Mouse (Mus musculus): ENCODE results near the gene Gmfg. TPM values are rescaled to one million over a fixed set of nuclear protein-coding genes. Genes with fewer than 3 reads are reported as not detected.

The Gmfg gene
- total RNA-seq, 2 experiments from 2014 or later = 552 to 967 TPM

DNA sequence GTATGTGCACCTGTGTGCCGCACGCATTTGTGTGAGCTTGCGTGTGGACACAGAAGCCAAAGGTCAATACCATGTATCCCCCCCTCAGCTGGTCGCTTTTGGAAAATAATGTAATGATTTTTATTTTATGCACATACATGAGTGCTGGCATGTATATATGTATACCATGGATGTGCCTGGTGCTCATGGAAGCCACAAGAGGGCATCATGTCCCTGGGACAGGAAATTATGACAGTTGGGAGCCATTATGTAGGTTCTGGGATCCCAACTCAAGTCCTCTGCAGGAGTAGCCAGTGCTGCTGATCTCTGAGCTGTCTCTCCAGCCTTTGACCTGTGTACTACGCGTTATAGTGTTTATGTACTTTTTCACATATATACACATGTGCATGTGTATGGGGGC is 38.9 kb downstream of the Gmfg start:
- no peak for ATAC-seq (ENCODE audit: poor library complexity, severe bottlenecking)

DNA sequence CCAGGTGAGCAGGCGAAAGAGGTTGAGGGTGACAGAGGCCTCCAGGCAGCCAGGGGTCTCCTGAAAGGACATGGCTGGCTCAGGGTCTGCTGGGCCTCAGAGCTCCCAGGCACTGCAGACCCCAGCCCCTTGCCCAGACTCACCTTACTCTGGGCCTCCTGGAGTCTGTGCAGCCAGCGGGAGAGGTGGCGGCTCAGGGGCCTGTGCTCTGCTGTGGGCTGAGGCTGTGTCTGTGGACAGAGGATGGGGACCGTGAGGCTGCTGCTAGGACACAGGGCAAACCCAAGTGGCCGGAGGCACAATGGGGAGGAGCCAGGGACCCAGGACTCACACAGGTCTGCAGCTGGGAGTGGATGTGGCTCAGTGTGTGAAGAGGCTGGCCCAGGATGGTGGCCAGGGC is 40.1 kb downstream of the Gmfg start:
- ATAC-seq (ENCODE audit: poor library complexity, severe bottlenecking) = no peak

GRCm38 (mm10) chr7:28478854-28479253 is 41.6 kb downstream of the Gmfg start:
- no peak for ATAC-seq (ENCODE audit: poor library complexity, severe bottlenecking)

GRCm38 (mm10) chr7:28482854-28483253 is 45.6 kb downstream of the Gmfg start:
- ATAC-seq (ENCODE audit: poor library complexity, severe bottlenecking) = no peak

- no peak for ATAC-seq (ENCODE audit: poor library complexity, severe bottlenecking)
Observed at GRCm38 (mm10) chr7:28484192-28484591, 46.9 kb downstream of the Gmfg start.

- no peak for ATAC-seq (ENCODE audit: poor library complexity, severe bottlenecking)
Observed at GRCm38 (mm10) chr7:28488030-28488491, 50.8 kb downstream of the Gmfg start.

- ATAC-seq (ENCODE audit: poor library complexity, severe bottlenecking) = peak; percentile 74
Observed at GRCm38 (mm10) chr7:28490410-28490809, 53.2 kb downstream of the Gmfg start.

DNA sequence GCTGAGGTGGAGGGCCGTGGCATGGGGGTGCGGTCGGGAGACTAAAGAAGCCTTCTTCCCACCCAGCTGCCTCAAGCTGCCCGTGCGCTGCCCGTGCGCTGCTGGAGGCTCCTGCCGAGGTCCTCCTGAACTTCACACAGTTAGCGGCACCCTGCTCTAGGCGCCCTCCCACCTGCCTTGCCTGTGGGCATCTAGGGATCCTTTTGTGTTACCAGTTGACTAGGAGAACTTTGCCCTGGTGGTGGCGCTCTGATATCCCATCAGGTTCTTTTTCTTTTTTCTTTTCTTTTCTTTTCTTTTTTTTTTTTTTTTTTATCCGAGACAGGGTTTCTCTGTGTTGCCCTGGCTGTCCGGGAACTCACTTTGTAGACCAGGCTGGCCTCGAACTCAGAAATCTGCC is 53.7 kb downstream of the Gmfg start:
- ATAC-seq (ENCODE audit: poor library complexity, severe bottlenecking) = no peak

DNA sequence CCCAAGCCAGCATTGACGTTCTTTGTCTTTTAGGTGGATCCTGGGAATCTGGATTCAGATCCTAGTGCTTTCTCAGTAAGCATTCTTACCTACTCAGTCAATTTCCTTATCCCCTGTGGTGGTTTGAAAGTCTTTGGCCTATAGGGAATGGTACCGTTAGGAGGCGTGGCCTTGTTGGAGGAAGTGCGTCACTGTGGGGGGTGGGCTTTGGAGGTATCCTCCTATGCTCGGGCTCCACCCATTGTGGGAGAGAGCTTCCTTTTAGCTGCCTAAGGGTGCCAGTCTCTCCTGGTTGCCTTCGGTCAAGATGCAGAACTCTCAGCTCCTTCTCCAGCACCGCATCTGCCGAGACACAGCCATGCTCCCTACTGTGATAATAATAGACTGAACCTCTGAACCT is 55.1 kb downstream of the Gmfg start:
- ATAC-seq (ENCODE audit: poor library complexity, severe bottlenecking) = no peak

GRCm38 (mm10) chr7:28495426-28495825 is 58.2 kb downstream of the Gmfg start:
- ATAC-seq (ENCODE audit: poor library complexity, severe bottlenecking) = no peak

Other genes with a start within 250 kb of the Gmfg start
- gene Eid2, start 169.6 kb upstream of the Gmfg start, total RNA-seq (2015) = 0.68 and 1.1 TPM in 2 replicates
- gene Eid2, start 169.6 kb upstream of the Gmfg start, total RNA-seq (2017) = 0.40 and 0.57 TPM in 2 replicates
- gene Eid2b, start 159.7 kb upstream of the Gmfg start, total RNA-seq (2015) = 3.6 and 5.8 TPM in 2 replicates
- 2.9 and 3.0 TPM in 2 replicates for gene Eid2b, start 159.7 kb upstream of the Gmfg start, total RNA-seq (2017)
- not detected in 2 replicates for gene Selenov, start 146.3 kb upstream of the Gmfg start, total RNA-seq (2015)
- not detected in 2 replicates for gene Selenov, start 146.3 kb upstream of the Gmfg start, total RNA-seq (2017)
- not detected in 2 replicates for gene Dll3, start 135.2 kb upstream of the Gmfg start, total RNA-seq (2015)
- gene Dll3, start 135.2 kb upstream of the Gmfg start, total RNA-seq (2017) = not detected in 2 replicates
- gene Timm50, start 125.4 kb upstream of the Gmfg start, total RNA-seq (2015) = 19.5 and 26.2 TPM in 2 replicates
- 19.7 and 22.1 TPM in 2 replicates for gene Timm50, start 125.4 kb upstream of the Gmfg start, total RNA-seq (2017)
- 47.1 and 56.8 TPM in 2 replicates for gene Supt5, start 98.7 kb upstream of the Gmfg start, total RNA-seq (2015)
- gene Supt5, start 98.7 kb upstream of the Gmfg start, total RNA-seq (2017) = 61.2 and 67.5 TPM in 2 replicates
- 2,258 and 2,353 TPM in 2 replicates for gene Rps16, start 86.8 kb upstream of the Gmfg start, total RNA-seq (2015)
- gene Rps16, start 86.8 kb upstream of the Gmfg start, total RNA-seq (2017) = 250 and 448 TPM in 2 replicates
- 11.5 and 15.2 TPM in 2 replicates for gene Plekhg2, start 64.8 kb upstream of the Gmfg start, total RNA-seq (2015)
- gene Plekhg2, start 64.8 kb upstream of the Gmfg start, total RNA-seq (2017) = 6.1 and 6.3 TPM in 2 replicates
- 350 and 368 TPM in 2 replicates for gene Zfp36, start 57.2 kb upstream of the Gmfg start, total RNA-seq (2015)
- 118 and 143 TPM in 2 replicates for gene Zfp36, start 57.2 kb upstream of the Gmfg start, total RNA-seq (2017)
- gene Med29, start 44.7 kb upstream of the Gmfg start, total RNA-seq (2015) = 14.7 and 15.4 TPM in 2 replicates
- gene Med29, start 44.7 kb upstream of the Gmfg start, total RNA-seq (2017) = 9.0 and 9.4 TPM in 2 replicates
- 42.1 and 46.8 TPM in 2 replicates for gene Paf1, start 44.5 kb upstream of the Gmfg start, total RNA-seq (2015)
- gene Paf1, start 44.5 kb upstream of the Gmfg start, total RNA-seq (2017) = 129 and 153 TPM in 2 replicates
- 1.0 and 1.7 TPM in 2 replicates for gene Lrfn1, start 14.5 kb downstream of the Gmfg start, total RNA-seq (2015)
- gene Lrfn1, start 14.5 kb downstream of the Gmfg start, total RNA-seq (2017) = 0.66 and 0.98 TPM in 2 replicates
- gene Ifnl2, start 73.0 kb downstream of the Gmfg start, total RNA-seq (2015) = not detected in 2 replicates
- not detected in 2 replicates for gene Ifnl2, start 73.0 kb downstream of the Gmfg start, total RNA-seq (2017)
- not detected in 2 replicates for gene Ifnl3, start 85.4 kb downstream of the Gmfg start, total RNA-seq (2015)
- gene Ifnl3, start 85.4 kb downstream of the Gmfg start, total RNA-seq (2017) = not detected in 2 replicates
- not detected in 2 replicates for gene Sycn, start 103.4 kb downstream of the Gmfg start, total RNA-seq (2015)
- not detected in 2 replicates for gene Sycn, start 103.4 kb downstream of the Gmfg start, total RNA-seq (2017)
- 1.4 and 2.2 TPM in 2 replicates for gene Nccrp1, start 109.8 kb downstream of the Gmfg start, total RNA-seq (2015)
- gene Nccrp1, start 109.8 kb downstream of the Gmfg start, total RNA-seq (2017) = 0.26 TPM in 1 of 2 replicates, not detected in the other
- gene Samd4b, start 160.7 kb downstream of the Gmfg start, total RNA-seq (2015) = 30.2 and 35.4 TPM in 2 replicates
- gene Samd4b, start 160.7 kb downstream of the Gmfg start, total RNA-seq (2017) = 6.1 and 7.1 TPM in 2 replicates
- gene Pak4, start 160.7 kb downstream of the Gmfg start, total RNA-seq (2015) = 10.0 and 12.8 TPM in 2 replicates
- gene Pak4, start 160.7 kb downstream of the Gmfg start, total RNA-seq (2017) = 9.9 and 11.7 TPM in 2 replicates
- gene Acp7, start 193.9 kb downstream of the Gmfg start, total RNA-seq (2015) = not detected in 2 replicates
- gene Acp7, start 193.9 kb downstream of the Gmfg start, total RNA-seq (2017) = not detected in 2 replicates

Measured in megakaryocyte, adult 5-6 weeks (primary cell).